Mouse (Mus musculus): ENCODE measurements at regions not wholly inside any gene's neighbourhood (a gene's known extent, or its start where the extent isn't known, plus 50 kb on each side); places are given as distances from the start of the nearest gene placed in this dataset.

DNA sequence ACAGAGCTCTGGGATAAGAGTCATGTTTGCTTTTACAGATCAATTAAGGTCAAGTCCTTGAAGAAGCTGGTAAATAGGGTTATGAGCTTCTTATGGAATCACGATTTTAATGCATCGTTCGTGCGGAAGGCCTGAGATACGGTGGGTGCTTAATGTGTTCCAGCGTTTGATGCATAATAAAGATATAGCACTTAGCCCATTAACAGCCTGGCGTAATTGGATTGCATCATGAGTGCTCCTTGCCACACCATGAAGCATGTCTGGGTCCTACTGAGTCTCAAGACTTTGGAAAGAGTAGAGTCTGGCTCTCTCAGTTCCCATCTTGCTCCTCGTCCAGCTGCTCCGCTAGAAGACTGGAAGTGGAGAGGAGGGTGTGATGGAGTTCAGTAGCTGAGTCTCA, 72.6 kb downstream of the Zfp36l1 start:
- TF ChIP-seq CTCF (IDR thresholded peaks at IDR 0.05; ENCODE audit: low read depth, low read length) (no peak), POLR2A (IDR thresholded peaks at IDR 0.05; ENCODE audit: borderline replicate concordance, low read depth, low read length) (no peak)
